In genomic region chr7:97080621-97081241, GRCm38 (mm10) we compare ENCODE assay signal across 8 mouse cellular contexts. TPM values are rescaled to one million over a fixed set of nuclear protein-coding genes. Genes with fewer than 3 reads are reported as not detected.
DNase-seq lines count a peak whose midpoint lies in the region; ATAC-seq and TF ChIP-seq lines count a peak whose summit lies in the region.

No protein-coding gene starts in this region.

- peak overlapping the region; percentile 93 for H3K9ac ChIP-seq in heart, adult 2 months (ENCODE audit: low read depth, low read length)
- peak overlapping the region; percentile 88 for H3K9ac ChIP-seq in hindbrain, postnatal 0 days (replicated peaks; ENCODE audit: low read length)

- H3K9me3 ChIP-seq in hindbrain, postnatal 0 days (ENCODE audit: low read length) = no peaks in the 10 kb centered on the region
- H3K9me3 ChIP-seq in midbrain, embryonic 10.5 days (replicated peaks) = no peaks in the 10 kb centered on the region

- WGBS in heart, adult 2 months = 41% methylated on average over 4 of the region's 4 CpGs
- WGBS in hindbrain, postnatal 0 days = 33% methylated on average over 4 of the region's 4 CpGs
- WGBS in midbrain, embryonic 10.5 days = 39% methylated on average over 4 of the region's 4 CpGs

- H3K4me3 ChIP-seq in heart, adult 2 months = peak overlapping the region; percentile 82
- H3K4me3 ChIP-seq in brown adipose tissue, adult 24 weeks (ENCODE audit: insufficient read depth, low read depth, low read length) = peak overlapping the region; percentile 93
- peak overlapping the region; percentile 94 for H3K4me3 ChIP-seq in hindbrain, postnatal 0 days (ENCODE audit: low read length)
- H3K4me3 ChIP-seq in midbrain, embryonic 10.5 days = peak overlapping the region; percentile 95

- peak overlapping the region; percentile 97 for H3K27ac ChIP-seq in heart, adult 2 months
- H3K27ac ChIP-seq in brown adipose tissue, adult 24 weeks (replicated peaks; ENCODE audit: low read depth, low read length) = peak overlapping the region; percentile 89
- peak overlapping the region; percentile 85 for H3K27ac ChIP-seq in hindbrain, postnatal 0 days
- peak overlapping the region; percentile 94 for H3K27ac ChIP-seq in midbrain, embryonic 10.5 days (replicated peaks)

- peaks cover under 1% of the 10 kb centered on the region; the same call in 1 of the 2 replicates for H3K79me2 ChIP-seq in heart, adult 2 months (replicated peaks; ENCODE audit: control insufficient read depth, insufficient read depth, low read length)

- no peak for TF ChIP-seq POLR2A in heart, adult 2 months (IDR thresholded peaks at IDR 0.05; ENCODE audit: insufficient read depth, low read depth, low read length)

- peak overlapping the region; percentile 85 for H3K4me2 ChIP-seq in hindbrain, postnatal 0 days (ENCODE audit: low read depth, low read length)

- intact Hi-C loops in heart, adult 2 months (cut with DNase I) = loop anchor here (5.0 kb wide), 2 partner anchors 47 to 107 kb away; no protein-coding TSS in a partner anchor
- intact Hi-C loops in heart, postnatal 25 days (cut with DNase I) = loop anchor here (1.0 to 10.0 kb wide), 5 partner anchors 93 to 218 kb away; no protein-coding TSS in a partner anchor
- intact Hi-C loops in gastrocnemius, postnatal 14 days (cut with DNase I; ENCODE audit: low total_unique reads) = loop anchor here (5.0 kb wide), 2 partner anchors 108 to 217 kb away; no protein-coding TSS in a partner anchor

- TF ChIP-seq CTCF in heart, adult 2 months (IDR thresholded peaks at IDR 0.05) = no peak
- no peak for TF ChIP-seq CTCF in hindbrain, postnatal 0 days (IDR thresholded peaks at IDR 0.05; ENCODE audit: low read depth)

- no peaks in the 10 kb centered on the region for H3K27me3 ChIP-seq in heart, adult 2 months (ENCODE audit: control insufficient read depth, insufficient read depth, low read length)
- no peaks in the 10 kb centered on the region for H3K27me3 ChIP-seq in hindbrain, postnatal 0 days (ENCODE audit: insufficient read depth, low read length)
- no peaks in the 10 kb centered on the region for H3K27me3 ChIP-seq in midbrain, embryonic 10.5 days (ENCODE audit: low read depth, poor library complexity, severe bottlenecking)

- DNase-seq in heart, adult 2 months = no peak
- no peak for DNase-seq in heart, postnatal 25 days (ENCODE audit: low spot score)
- no peak for DNase-seq in hindbrain, postnatal 0 days (ENCODE audit: low spot score)
- DNase-seq in midbrain, embryonic 10.5 days (ENCODE audit: low spot score) = no peak
- no peak for DNase-seq in thymus, postnatal 14 days
- DNase-seq in gastrocnemius, postnatal 14 days = no peak
- DNase-seq in gastrocnemius, postnatal 10 days = no peak

- ATAC-seq in hindbrain, postnatal 0 days = no peak

- peaks cover 13% of the 10 kb centered on the region for H3K4me1 ChIP-seq in heart, adult 2 months (ENCODE audit: control insufficient read depth, insufficient read depth, low read length)
- peaks cover 10% of the 10 kb centered on the region for H3K4me1 ChIP-seq in brown adipose tissue, adult 24 weeks (ENCODE audit: control insufficient read depth, insufficient read depth, insufficient read length, low read length)
- H3K4me1 ChIP-seq in hindbrain, postnatal 0 days (ENCODE audit: insufficient read depth, low read length) = 0 out of 2 replicates have a peak, but pooled peaks cover 5% of the 10 kb centered on the region
- H3K4me1 ChIP-seq in midbrain, embryonic 10.5 days = peaks cover 19% of the 10 kb centered on the region

- peaks cover 7% of the 10 kb centered on the region for H3K36me3 ChIP-seq in heart, adult 2 months (ENCODE audit: control insufficient read depth, insufficient read depth, low read length)
- no peaks in the 10 kb centered on the region for H3K36me3 ChIP-seq in hindbrain, postnatal 0 days (ENCODE audit: insufficient read depth, low read length)
- no peaks in the 10 kb centered on the region for H3K36me3 ChIP-seq in midbrain, embryonic 10.5 days

- TF ChIP-seq EP300 in heart, adult 2 months (IDR thresholded peaks at IDR 0.05; ENCODE audit: insufficient read depth, low read depth, low read length) = no peak

RNA-seq across cellular contexts. Expression of gene Gab2, which starts 0.7 kb away (rescaled TPM):
- total RNA-seq in heart, adult 2 months (2021) = 10 to 100 TPM; 16.4 to 17.6 TPM
- polyA plus RNA-seq in heart, adult 2 months (2012; rRNA removed) = 15.9 and 20.8 TPM in 2 replicates
- 10 to 100 TPM; 17.4 to 18.2 TPM for total RNA-seq in heart, postnatal 25 days (2021)
- 3.9 and 10.0 TPM in 2 replicates for polyA plus RNA-seq in brown adipose tissue, adult 24 weeks (2012; ENCODE audit: insufficient read depth, insufficient read length, missing spikeins)
- total RNA-seq in hindbrain, postnatal 0 days (2014; rRNA removed) = 26.7 and 27.9 TPM in 2 replicates
- 9.5 and 12.5 TPM in 2 replicates for polyA plus RNA-seq in hindbrain, postnatal 0 days (2015; fragmentation: Nextera tagmentation; extraction: Ambion mirVana)
- polyA plus RNA-seq in midbrain, embryonic 10.5 days (2016; fragmentation: Nextera tagmentation; extraction: Ambion mirVana) = 7.1 and 9.1 TPM in 2 replicates
- 1 to 10 TPM; 8.7 to 9.8 TPM for total RNA-seq in gastrocnemius, postnatal 14 days (2021)
- 10 to 100 TPM; 13.1 to 13.7 TPM for total RNA-seq in gastrocnemius, postnatal 10 days (2021)
